Mouse (Mus musculus) testis, adult 2 months (tissue): Measurements from ENCODE around the gene Fam53b.

Experiments
- CTCF ChIP-seq: fragments of 200-500 bp; IDR thresholded peaks from 2 replicates; pipeline ENCODE4 v1.5.1; 2012; ENCODE audit warnings: low read depth, mild to moderate bottlenecking, inconsistent platforms, low read length, moderate library complexity; ENCODE audit not compliant: control insufficient read depth, insufficient read depth, insufficient replicate concordance
- POLR2A ChIP-seq: fragments of 200-500 bp; IDR thresholded peaks from 2 replicates; pipeline ENCODE4 v1.6.1; 2012; ENCODE audit warnings: low read depth, mild to moderate bottlenecking, inconsistent platforms, low read length, moderate library complexity; ENCODE audit not compliant: control insufficient read depth

- TF ChIP-seq POLR2A, result no peak
- no peak for TF ChIP-seq CTCF
Observed at GRCm38 (mm10) chr7:132736099-132736862, 77.4 kb downstream of the Fam53b start.
